In the genomic region with DNA sequence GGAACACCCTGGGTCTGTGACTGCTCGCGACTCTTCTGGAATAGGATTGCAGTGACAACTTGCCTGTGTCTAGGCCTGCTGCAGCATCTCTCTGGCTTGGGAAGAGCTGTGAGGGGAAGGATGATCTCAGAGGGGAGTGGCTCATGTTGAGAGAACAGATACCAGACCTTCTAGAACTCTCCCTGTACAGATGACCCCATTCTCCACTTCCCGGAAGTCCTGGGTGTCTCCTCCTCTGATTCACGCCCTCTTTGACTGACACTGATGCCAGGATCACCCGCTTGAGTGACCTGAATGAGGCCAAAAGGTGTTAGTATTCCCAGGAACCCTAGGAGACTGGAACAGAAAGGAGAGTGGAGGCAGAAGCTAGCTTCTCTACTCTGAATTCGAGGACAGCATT, we compare ENCODE assay signal across 17 mouse cellular contexts.
DNase-seq lines count a peak whose midpoint lies in the region; ATAC-seq lines count a peak whose summit lies in the region.
"Had no signal": no experiment of that assay in that cellular context is flagged by ENCODE, and none has a peak within 500 bp of the region (broad histone marks: within the 10 kb centered on the region; RNA-seq: fewer than 3 reads in every experiment).

No protein-coding gene starts in this region.

- ATAC-seq in intestine, embryonic 16.5 days = peak; percentile 9; the same call in 1 of the 2 replicates
- ATAC-seq in intestine, embryonic 15.5 days = no peak
- no peak for ATAC-seq in frontal cortex, adult (ENCODE audit: low TSS enrichment)
- ATAC-seq: forebrain, embryonic 13.5 days had no signal

- H3K9ac ChIP-seq in intestine, embryonic 16.5 days (ENCODE audit: low read depth, low read length) = no peak overlapping the region
- no peak overlapping the region for H3K9ac ChIP-seq in intestine, embryonic 15.5 days
- H3K9ac ChIP-seq: forebrain, embryonic 13.5 days; hindbrain, embryonic 14.5 days; liver, embryonic 14.5 days had no signal

- no peaks in the 10 kb centered on the region for H3K36me3 ChIP-seq in intestine, embryonic 16.5 days (ENCODE audit: control insufficient read depth, insufficient read depth, low read length)
- no peaks in the 10 kb centered on the region for H3K36me3 ChIP-seq in intestine, embryonic 15.5 days
- no peaks in the 10 kb centered on the region for H3K36me3 ChIP-seq in macrophage (ENCODE audit: inconsistent target)

- H3K4me1 ChIP-seq in intestine, embryonic 16.5 days (ENCODE audit: control insufficient read depth, insufficient read depth, low read length) = peaks cover 15% of the 10 kb centered on the region
- peaks cover 9% of the 10 kb centered on the region; the same call in 1 of the 2 replicates for H3K4me1 ChIP-seq in intestine, embryonic 15.5 days (replicated peaks)
- peaks cover 18% of the 10 kb centered on the region for H3K4me1 ChIP-seq in brown adipose tissue, adult 24 weeks (ENCODE audit: control insufficient read depth, insufficient read depth, insufficient read length, low read length)

- no peak overlapping the region for H3K4me3 ChIP-seq in intestine, embryonic 16.5 days (ENCODE audit: low read length)
- H3K4me3 ChIP-seq in intestine, embryonic 15.5 days (replicated peaks) = no peak overlapping the region
- H3K4me3 ChIP-seq in brown adipose tissue, adult 24 weeks (ENCODE audit: insufficient read depth, low read depth, low read length) = no peak overlapping the region
- no peak overlapping the region for H3K4me3 ChIP-seq in macrophage (ENCODE audit: inconsistent target)
- H3K4me3 ChIP-seq: forebrain, embryonic 13.5 days; megakaryocyte, embryonic 14.5 days had no signal

- H3K27me3 ChIP-seq in intestine, embryonic 16.5 days (replicated peaks; ENCODE audit: control insufficient read depth, insufficient read depth, low read length) = no peaks in the 10 kb centered on the region
- no peaks in the 10 kb centered on the region for H3K27me3 ChIP-seq in intestine, embryonic 15.5 days (replicated peaks)
- H3K27me3 ChIP-seq: forebrain, embryonic 13.5 days; megakaryocyte, embryonic 14.5 days had no signal

- H3K9me3 ChIP-seq in intestine, embryonic 16.5 days (ENCODE audit: control insufficient read depth, low read length) = no peaks in the 10 kb centered on the region
- H3K9me3 ChIP-seq in intestine, embryonic 15.5 days = no peaks in the 10 kb centered on the region
- H3K9me3 ChIP-seq: forebrain, embryonic 13.5 days; G1E; megakaryocyte, embryonic 14.5 days had no signal

- DNase-seq in ZHBTc4 (ENCODE audit: low read depth, low spot score) = peak; percentile 26
- DNase-seq in testis, postnatal 14 days (ENCODE audit: low spot score) = no peak
- DNase-seq: adrenal gland, postnatal 10 days; cerebellum, adult 9-11 months; embryo, embryonic 11 days; kidney, adult 18-20 months; kidney, postnatal 4 days had no signal

- WGBS in intestine, embryonic 16.5 days = 68% methylated on average over 6 of the region's 6 CpGs
- WGBS in intestine, embryonic 15.5 days = 64% methylated on average over 6 of the region's 6 CpGs
- 55% methylated on average over 6 of the region's 6 CpGs for WGBS in macrophage (ENCODE audit: missing documents)

- peaks cover 73% of the 10 kb centered on the region for H3K79me2 ChIP-seq in macrophage (ENCODE audit: inconsistent target)

- no peak overlapping the region for H3K4me2 ChIP-seq in intestine, embryonic 16.5 days (ENCODE audit: low read depth, low read length)
- H3K4me2 ChIP-seq in intestine, embryonic 15.5 days (replicated peaks) = no peak overlapping the region
- H3K4me2 ChIP-seq: forebrain, embryonic 13.5 days; hindbrain, embryonic 14.5 days had no signal

- no peak overlapping the region for H3K27ac ChIP-seq in intestine, embryonic 16.5 days (ENCODE audit: low read length)
- no peak overlapping the region for H3K27ac ChIP-seq in intestine, embryonic 15.5 days
- peak overlapping the region; percentile 59 for H3K27ac ChIP-seq in brown adipose tissue, adult 24 weeks (replicated peaks; ENCODE audit: low read depth, low read length)
- H3K27ac ChIP-seq in macrophage = peak overlapping the region; percentile 79
- H3K27ac ChIP-seq: forebrain, embryonic 13.5 days; hindbrain, embryonic 14.5 days; liver, embryonic 14.5 days had no signal

Comparison
In these comparisons a context has a peak if more than half of its experiments do, and no peak if none do; other contexts are left out.
1. H3K27ac ChIP-seq: peak in brown adipose tissue, adult 24 weeks (single experiment) and macrophage (single experiment); none in intestine, embryonic 16.5 days (single experiment) and intestine, embryonic 15.5 days (single experiment).